18 mouse cellular contexts compared by ENCODE assay signal in genomic region chr13:15677106-15677760, GRCm38 (mm10).
A peak's percentile ranks its signal among the peaks of the same experiment; 100 is the strongest.
DNase-seq lines count a peak whose midpoint lies in the region; ATAC-seq lines count a peak whose summit lies in the region.
"Had no signal": no experiment of that assay in that cellular context is flagged by ENCODE, and none has a peak within 500 bp of the region (broad histone marks: within the 10 kb centered on the region; RNA-seq: fewer than 3 reads in every experiment).

No protein-coding gene starts in this region.

- no peak overlapping the region for H3K4me3 ChIP-seq in midbrain, embryonic 13.5 days (replicated peaks)
- H3K4me3 ChIP-seq in midbrain, embryonic 16.5 days (ENCODE audit: low read depth, low read length), result no peak overlapping the region
- H3K4me3 ChIP-seq in forebrain, embryonic 15.5 days, result no peak overlapping the region
- H3K4me3 ChIP-seq: left cerebral cortex, adult 2 months; limb, embryonic 12.5 days; megakaryocyte, embryonic 14.5 days; myocyte had no signal

- H3K27me3 ChIP-seq in midbrain, embryonic 13.5 days, result no peaks in the 10 kb centered on the region
- H3K27me3 ChIP-seq in midbrain, embryonic 16.5 days (ENCODE audit: control insufficient read depth, insufficient read depth, low read depth, low read length), result no peaks in the 10 kb centered on the region
- H3K27me3 ChIP-seq in forebrain, embryonic 15.5 days, result no peaks in the 10 kb centered on the region
- H3K27me3 ChIP-seq: limb, embryonic 12.5 days; megakaryocyte, embryonic 14.5 days had no signal

- DNase-seq in heart, adult 11 months, result peak; percentile 80
- DNase-seq in heart, postnatal 36 days, result no peak
- DNase-seq in layer of hippocampus, postnatal 10 days (ENCODE audit: low spot score in 2 of 2), result peak; percentile 7 to 14
- no peak for DNase-seq in gastrocnemius, postnatal 4 days (ENCODE audit: low spot score in 2 of 2)
- no peak for DNase-seq in adrenal gland, adult (ENCODE audit: inconsistent age in 2 of 2, low spot score in 1 of 2)
- DNase-seq: adrenal gland, postnatal 10 days; cerebellum, adult 9-10 months; kidney, postnatal 10 days; thymus, postnatal 4 days had no signal

- H3K9ac ChIP-seq in midbrain, embryonic 13.5 days (replicated peaks), result no peak overlapping the region
- H3K9ac ChIP-seq in midbrain, embryonic 16.5 days (ENCODE audit: low read depth, low read length), result no peak overlapping the region
- no peak overlapping the region for H3K9ac ChIP-seq in forebrain, embryonic 15.5 days (replicated peaks)
- H3K9ac ChIP-seq: limb, embryonic 12.5 days; liver, embryonic 14.5 days had no signal

- no peaks in the 10 kb centered on the region for H3K4me1 ChIP-seq in midbrain, embryonic 13.5 days (replicated peaks)
- no peaks in the 10 kb centered on the region for H3K4me1 ChIP-seq in midbrain, embryonic 16.5 days (ENCODE audit: control insufficient read depth, insufficient read depth, low read length)
- peaks cover 9% of the 10 kb centered on the region; the same call in 1 of the 2 replicates for H3K4me1 ChIP-seq in forebrain, embryonic 15.5 days
- H3K4me1 ChIP-seq: limb, embryonic 12.5 days; megakaryocyte, embryonic 14.5 days had no signal

- peak; percentile 37; the same call in 1 of the 2 replicates for ATAC-seq in midbrain, embryonic 13.5 days
- ATAC-seq in midbrain, embryonic 16.5 days, result no peak; the same call in 1 of the 2 replicates
- peak; percentile 90 for ATAC-seq in forebrain, embryonic 15.5 days (replicated peaks)
- ATAC-seq: lung, postnatal 0 days had no signal

- no peaks in the 10 kb centered on the region for H3K36me3 ChIP-seq in midbrain, embryonic 13.5 days
- no peaks in the 10 kb centered on the region for H3K36me3 ChIP-seq in midbrain, embryonic 16.5 days (ENCODE audit: control insufficient read depth, insufficient read depth, low read length)
- H3K36me3 ChIP-seq in forebrain, embryonic 15.5 days, result no peaks in the 10 kb centered on the region

- no peaks in the 10 kb centered on the region for H3K9me3 ChIP-seq in midbrain, embryonic 13.5 days
- no peaks in the 10 kb centered on the region for H3K9me3 ChIP-seq in midbrain, embryonic 16.5 days (replicated peaks; ENCODE audit: control insufficient read depth, low read length, poor library complexity, severe bottlenecking)
- H3K9me3 ChIP-seq in forebrain, embryonic 15.5 days, result no peaks in the 10 kb centered on the region
- H3K9me3 ChIP-seq: limb, embryonic 12.5 days had no signal

- intact Hi-C loops in heart, postnatal 36 days (cut with DNase I), result no loop called here

- no peak overlapping the region for H3K27ac ChIP-seq in midbrain, embryonic 13.5 days
- H3K27ac ChIP-seq in midbrain, embryonic 16.5 days (ENCODE audit: low read length), result no peak overlapping the region
- H3K27ac ChIP-seq in forebrain, embryonic 15.5 days (replicated peaks), result 0 out of 2 replicates have a peak overlapping the region, but pooled peaks have one; percentile 15
- H3K27ac ChIP-seq: left cerebral cortex, adult 2 months; limb, embryonic 12.5 days; liver, embryonic 14.5 days had no signal

- H3K4me2 ChIP-seq in midbrain, embryonic 13.5 days (replicated peaks), result no peak overlapping the region
- H3K4me2 ChIP-seq in midbrain, embryonic 16.5 days (ENCODE audit: low read length), result no peak overlapping the region
- H3K4me2 ChIP-seq in forebrain, embryonic 15.5 days (replicated peaks), result no peak overlapping the region
- H3K4me2 ChIP-seq: limb, embryonic 12.5 days had no signal

- 93% methylated on average over 4 of the region's 4 CpGs for WGBS in midbrain, embryonic 13.5 days
- 97% methylated on average over 4 of the region's 4 CpGs for WGBS in midbrain, embryonic 16.5 days
- WGBS in forebrain, embryonic 15.5 days, result 69% methylated on average over 4 of the region's 4 CpGs

Comparison
In these comparisons a context has a peak if more than half of its experiments do, and no peak if none do; other contexts are left out.
1. DNase-seq: peak in heart, adult 11 months (single experiment) and layer of hippocampus, postnatal 10 days (2 of 2); none in heart, postnatal 36 days (0 of 2), gastrocnemius, postnatal 4 days (0 of 2) and adrenal gland, adult (0 of 2).